Mouse (Mus musculus) embryonic facial prominence, embryonic 14.5 days (tissue): ENCODE measurements around the gene Yod1. TPM values are rescaled to one million over a fixed set of nuclear protein-coding genes. Genes with fewer than 3 reads are reported as not detected.

Experiments
- ATAC-seq: fragments of 200-750 bp; cut with Nextera tagmentation; 2 replicates; pipeline ENCODE4 v1.8.0; 2017; ENCODE audit warnings: low read depth, moderate number of reproducible peaks, moderate TSS enrichment
- DNase-seq: peaks from one replicate; pipeline ENCODE4 v3.0.0-alpha.2; 2015; ENCODE audit warnings: low spot score
- H3K27ac ChIP-seq: fragments of 300-500 bp; sonication (generic); replicated peaks from 2 replicates; pipeline ENCODE4 v1.5.1; 2014; ENCODE audit warnings: low read depth, mild to moderate bottlenecking, low read length, moderate library complexity
- H3K27me3 ChIP-seq: fragments of 300-500 bp; sonication (generic); replicated peaks from 2 replicates; pipeline ENCODE4 v1.6.1; 2014; ENCODE audit warnings: low read length; ENCODE audit not compliant: control insufficient read depth, insufficient read depth
- H3K36me3 ChIP-seq: fragments of 300-500 bp; sonication (generic); 2 replicates; pipeline ENCODE4 v1.6.1; 2014; ENCODE audit warnings: low read length, mixed read lengths; ENCODE audit not compliant: control insufficient read depth, insufficient read depth
- H3K4me1 ChIP-seq: fragments of 300-500 bp; sonication (generic); 2 replicates; pipeline ENCODE4 v1.6.1; 2014; ENCODE audit warnings: antibody characterized with exemption, low read length; ENCODE audit not compliant: control insufficient read depth, insufficient read depth
- H3K4me2 ChIP-seq: fragments of 300-500 bp; sonication (generic); 2 replicates; pipeline ENCODE4 v1.6.1; 2014; ENCODE audit warnings: low read depth, mild to moderate bottlenecking, low read length, moderate library complexity, mixed read lengths
- H3K4me3 ChIP-seq: fragments of 300-500 bp; sonication (generic); 2 replicates; pipeline ENCODE4 v1.5.1; 2014; ENCODE audit warnings: low read depth, mild to moderate bottlenecking, low read length
- H3K9ac ChIP-seq: fragments of 300-500 bp; sonication (generic); 2 replicates; pipeline ENCODE4 v1.6.1; 2014; ENCODE audit warnings: low read depth, mild to moderate bottlenecking, low read length, moderate library complexity, mixed read lengths
- H3K9me3 ChIP-seq: fragments of 300-500 bp; sonication (generic); 2 replicates; pipeline ENCODE4 v1.6.1; 2016; ENCODE audit warnings: low read length; ENCODE audit not compliant: control insufficient read depth
- WGBS: fragments of 180-500 bp; shearing (Covaris S2); extraction: QIAGEN DNeasy Blood & Tissue Kit; methylation state at CpG from one replicate; pipeline ENCODE4 v1.1.7; 2014; 5-methylcytosine and 5-hydroxymethylcytosine counted together
- polyA plus RNA-seq: library from polyadenylated mRNA; unstranded; fragments of >200 nt; fragmentation: Nextera tagmentation; extraction: Ambion mirVana; gene quantifications from 2 replicates; pipeline ENCODE4 v1.2.1, GENCODE M21; 2014

Gene Yod1
- 5.8 and 6.9 TPM in 2 replicates for polyA plus RNA-seq

DNA sequence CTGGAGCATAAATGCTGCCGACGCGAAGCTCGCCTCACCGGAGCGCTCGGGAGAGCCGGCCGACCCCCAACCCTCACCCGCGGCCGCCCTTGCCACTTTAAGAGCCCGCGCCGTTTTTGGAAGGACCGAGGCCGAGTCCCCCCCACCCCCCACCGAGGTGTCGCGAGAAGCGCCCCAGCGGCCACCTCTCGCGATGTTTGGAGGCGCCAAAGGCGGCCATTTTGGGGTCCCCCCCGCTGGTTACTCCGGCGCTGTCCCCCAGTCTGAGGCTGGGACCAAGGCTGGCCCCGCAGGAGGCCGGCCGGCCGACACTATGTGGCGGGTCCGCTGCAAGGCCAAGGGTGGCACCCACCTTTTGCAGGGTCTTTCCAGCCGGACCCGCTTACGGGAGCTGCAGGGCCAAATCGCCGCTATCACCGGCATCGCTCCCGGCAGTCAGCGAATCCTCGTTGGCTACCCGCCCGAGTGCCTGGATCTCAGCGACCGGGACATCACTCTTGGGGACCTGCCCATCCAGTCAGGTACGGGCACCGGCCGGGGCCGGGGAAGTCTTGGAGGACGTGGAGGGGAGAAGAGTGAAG lies at the start of gene Yod1:
Gene Yod1 (plus strand): TSS at position 37 of the 581 bp plus-strand sequence.
- Histone ChIP-seq H3K27me3 (no peaks in the 10 kb centered on the region), H3K27ac (peak within 1 kb of the TSS; percentile 69), H3K9me3 (no peaks in the 10 kb centered on the region), H3K4me1 (peaks cover 8% of the 10 kb centered on the region), H3K4me3 (peak within 1 kb of the TSS; percentile 97), H3K36me3 (peaks cover 6% of the 10 kb centered on the region; the same call in 1 of the 2 replicates), H3K9ac (peak within 1 kb of the TSS; percentile 98), H3K4me2 (peak within 1 kb of the TSS; percentile 98)
- DNase-seq (peak; percentile 94), ATAC-seq (peak; percentile 71)
- WGBS: 0% methylated on average over 49 of the region's 54 CpGs

DNA sequence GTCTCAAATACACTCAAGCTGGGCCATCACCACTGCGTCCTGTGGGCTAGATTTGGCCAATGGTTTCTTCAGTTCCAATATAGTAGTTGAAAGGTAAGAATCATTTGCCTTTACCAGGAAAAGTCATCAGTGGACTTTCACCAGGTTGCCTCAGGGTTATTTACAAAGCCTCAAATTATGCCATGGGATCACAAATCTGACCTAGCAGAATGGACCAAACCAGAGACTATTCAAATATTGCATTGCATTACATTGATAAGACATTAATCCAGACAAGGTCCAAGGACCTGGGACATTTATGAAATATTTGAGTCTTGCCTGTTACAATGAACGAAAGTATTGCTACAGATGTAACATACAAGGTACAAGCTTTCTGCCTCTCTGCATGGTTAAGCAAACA lies 38.6 kb upstream of the Yod1 start:
- Histone ChIP-seq H3K9me3 (no peaks in the 10 kb centered on the region), H3K36me3 (no peaks in the 10 kb centered on the region), H3K27ac (no peak overlapping the region), H3K4me3 (no peak overlapping the region), H3K27me3 (no peaks in the 10 kb centered on the region), H3K4me2 (no peak overlapping the region), H3K9ac (no peak overlapping the region), H3K4me1 (no peaks in the 10 kb centered on the region)
- no peak for ATAC-seq
- DNase-seq: no peak
- WGBS: 85% methylated on average over 2 of the region's 2 CpGs

DNA sequence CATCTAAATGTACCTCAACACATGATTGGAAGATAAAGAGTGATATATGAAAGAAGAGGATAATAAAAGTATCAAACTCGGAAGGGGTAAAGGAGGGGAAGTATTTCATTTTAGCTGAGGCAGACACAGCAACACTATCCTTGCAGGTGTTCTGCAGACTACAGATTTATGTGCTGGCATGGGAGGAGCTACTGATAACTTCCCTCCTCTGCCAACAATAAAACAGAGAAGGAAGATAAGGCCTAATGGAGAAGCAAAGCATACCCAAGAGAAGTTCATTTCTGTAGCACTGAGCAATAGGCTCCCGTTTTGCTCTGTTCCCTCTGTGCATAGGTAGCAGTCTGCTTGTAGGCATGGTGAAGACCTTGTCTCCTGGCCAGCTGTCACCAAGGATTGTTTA lies 36.1 kb upstream of the Yod1 start:
- Histone ChIP-seq H3K4me2 (no peak overlapping the region), H3K9me3 (no peaks in the 10 kb centered on the region), H3K27me3 (no peaks in the 10 kb centered on the region), H3K27ac (no peak overlapping the region), H3K4me3 (no peak overlapping the region), H3K9ac (no peak overlapping the region), H3K36me3 (no peaks in the 10 kb centered on the region), H3K4me1 (no peaks in the 10 kb centered on the region)
- 87% methylated on average over 2 of the region's 2 CpGs for WGBS
- DNase-seq (no peak), ATAC-seq (no peak)

DNA sequence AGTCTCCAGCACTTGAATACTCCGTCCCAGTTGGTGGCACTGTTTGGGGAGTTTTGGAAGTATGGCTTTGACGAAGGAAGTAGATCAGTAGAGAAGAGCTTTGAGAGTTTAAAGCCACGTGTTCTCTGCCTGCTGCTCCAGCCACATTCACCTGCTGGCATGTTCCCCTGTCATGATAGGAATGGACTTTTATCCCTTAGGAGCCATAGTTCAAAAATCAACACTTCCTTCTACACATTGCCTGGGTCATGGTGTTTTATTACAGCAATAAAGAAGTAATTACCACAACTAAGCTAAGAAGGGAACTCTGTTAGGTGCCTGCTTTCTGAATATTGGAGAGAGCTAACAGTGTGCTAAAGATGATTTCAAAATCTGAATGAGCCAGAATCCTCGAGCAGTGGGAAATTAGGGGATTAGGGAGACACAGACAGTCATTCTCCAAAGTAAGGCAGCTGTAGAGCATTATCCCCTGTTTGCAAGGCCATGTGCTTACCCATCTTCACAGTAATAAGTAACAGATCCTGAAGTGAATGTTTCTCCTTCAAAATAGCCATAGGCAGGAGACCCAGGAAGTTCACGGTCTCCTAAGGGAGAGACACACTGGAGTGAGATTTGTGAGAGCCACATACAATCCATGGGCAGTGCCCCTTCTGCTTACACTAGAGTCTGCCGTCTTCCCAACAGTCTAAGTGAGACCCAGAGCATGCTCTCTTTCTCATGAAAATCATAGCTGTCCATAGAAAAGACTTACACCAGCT lies 35.3 kb upstream of the Yod1 start:
- 66% methylated on average over 6 of the region's 6 CpGs for WGBS
- H3K36me3 ChIP-seq: no peaks in the 10 kb centered on the region
- no peak overlapping the region for H3K27ac ChIP-seq
- DNase-seq (no peak), ATAC-seq (no peak)
- no peak overlapping the region for H3K4me3 ChIP-seq
- H3K4me2 ChIP-seq: no peak overlapping the region
- no peaks in the 10 kb centered on the region for H3K27me3 ChIP-seq
- no peaks in the 10 kb centered on the region for H3K9me3 ChIP-seq
- H3K4me1 ChIP-seq: no peaks in the 10 kb centered on the region
- no peak overlapping the region for H3K9ac ChIP-seq

DNA sequence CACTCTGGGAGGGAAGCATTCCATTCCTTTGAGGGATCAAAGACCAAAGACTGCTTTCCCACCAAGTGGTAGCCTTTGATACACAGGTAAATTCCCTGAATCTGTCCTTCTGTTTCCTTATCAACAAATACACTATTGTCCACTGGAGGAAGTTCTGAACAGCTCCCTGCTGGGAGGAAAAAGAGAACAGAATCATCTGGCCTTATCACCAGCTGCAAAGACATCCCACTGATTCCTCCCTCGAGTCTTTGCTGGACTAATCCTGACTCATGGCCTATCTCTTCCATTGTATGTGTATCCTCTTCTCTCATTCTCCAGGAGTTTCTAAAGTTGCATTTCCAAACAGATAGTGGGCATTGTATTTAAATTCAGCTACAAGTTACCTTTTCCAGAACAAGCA lies 33.2 kb upstream of the Yod1 start:
- H3K36me3 ChIP-seq: no peaks in the 10 kb centered on the region
- H3K27ac ChIP-seq: no peak overlapping the region
- H3K4me3 ChIP-seq: no peak overlapping the region
- no peak overlapping the region for H3K9ac ChIP-seq
- no peaks in the 10 kb centered on the region for H3K9me3 ChIP-seq
- H3K4me1 ChIP-seq: no peaks in the 10 kb centered on the region
- 38% methylated on average over 1 of the region's 1 CpGs for WGBS
- DNase-seq: no peak
- no peaks in the 10 kb centered on the region for H3K27me3 ChIP-seq
- no peak for ATAC-seq
- H3K4me2 ChIP-seq: no peak overlapping the region

DNA sequence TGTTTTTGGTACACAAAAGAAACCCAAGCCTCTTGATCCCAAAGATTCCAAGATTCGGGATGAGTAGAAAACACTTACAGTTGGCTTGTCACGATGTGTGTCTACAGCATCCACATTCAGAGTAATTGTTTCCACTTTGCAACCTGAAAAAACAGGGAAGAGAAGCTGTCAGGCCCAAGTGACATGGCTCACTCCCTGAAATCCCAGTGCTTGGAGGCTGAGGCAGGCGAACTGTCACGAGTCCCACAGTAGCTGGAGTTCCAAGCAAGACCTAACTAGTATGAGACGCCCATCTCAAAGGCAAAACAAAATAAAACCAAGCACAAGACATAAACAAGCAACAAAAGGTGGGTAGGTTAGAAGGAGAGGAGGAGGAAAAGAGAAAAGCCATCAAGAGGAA lies 18.5 kb upstream of the Yod1 start:
- Histone ChIP-seq H3K4me3 (no peak overlapping the region), H3K27me3 (no peaks in the 10 kb centered on the region), H3K4me2 (no peak overlapping the region), H3K36me3 (peaks cover 69% of the 10 kb centered on the region), H3K27ac (no peak overlapping the region), H3K4me1 (no peaks in the 10 kb centered on the region), H3K9ac (no peak overlapping the region), H3K9me3 (no peaks in the 10 kb centered on the region)
- DNase-seq (no peak), ATAC-seq (no peak)
- 87% methylated on average over 5 of the region's 5 CpGs for WGBS

DNA sequence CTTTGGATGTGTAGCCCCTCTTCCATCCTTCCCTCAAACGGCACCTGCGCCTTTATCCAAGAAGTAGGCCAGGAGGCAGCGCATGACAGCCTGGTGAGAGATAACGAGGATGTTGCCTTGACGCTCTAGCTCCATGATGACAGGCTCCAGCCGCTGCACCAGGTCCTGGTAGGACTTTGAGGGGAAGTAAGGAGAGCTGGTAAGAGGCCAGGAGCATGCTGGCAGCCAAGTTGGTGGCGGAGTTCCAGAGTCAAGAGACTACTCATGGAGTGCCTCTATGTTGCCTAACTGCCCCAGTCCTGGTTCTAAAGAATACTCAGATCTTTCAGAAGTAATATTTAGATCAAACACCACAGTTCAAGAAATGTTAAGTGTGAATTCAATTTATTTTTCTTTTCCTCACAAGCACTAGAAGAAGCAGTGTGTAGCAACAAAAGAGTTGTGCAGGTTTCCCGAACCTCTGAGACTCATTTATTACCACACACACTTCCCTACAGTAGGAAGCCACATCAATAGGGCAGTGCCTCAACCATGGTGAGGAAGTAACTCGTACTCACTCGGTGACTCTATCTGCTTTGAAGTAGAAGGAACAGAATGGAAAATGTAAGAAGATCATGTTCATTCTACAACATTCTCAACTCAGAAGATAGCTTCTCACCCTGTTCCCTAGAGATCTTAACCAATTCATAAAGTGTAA lies 17.0 kb upstream of the Yod1 start:
- DNase-seq (no peak), ATAC-seq (no peak)
- Histone ChIP-seq H3K4me3 (no peak overlapping the region), H3K4me1 (no peaks in the 10 kb centered on the region), H3K27me3 (no peaks in the 10 kb centered on the region), H3K4me2 (no peak overlapping the region), H3K9ac (no peak overlapping the region), H3K36me3 (peaks cover 71% of the 10 kb centered on the region), H3K9me3 (no peaks in the 10 kb centered on the region), H3K27ac (no peak overlapping the region)
- 94% methylated on average over 10 of the region's 10 CpGs for WGBS

DNA sequence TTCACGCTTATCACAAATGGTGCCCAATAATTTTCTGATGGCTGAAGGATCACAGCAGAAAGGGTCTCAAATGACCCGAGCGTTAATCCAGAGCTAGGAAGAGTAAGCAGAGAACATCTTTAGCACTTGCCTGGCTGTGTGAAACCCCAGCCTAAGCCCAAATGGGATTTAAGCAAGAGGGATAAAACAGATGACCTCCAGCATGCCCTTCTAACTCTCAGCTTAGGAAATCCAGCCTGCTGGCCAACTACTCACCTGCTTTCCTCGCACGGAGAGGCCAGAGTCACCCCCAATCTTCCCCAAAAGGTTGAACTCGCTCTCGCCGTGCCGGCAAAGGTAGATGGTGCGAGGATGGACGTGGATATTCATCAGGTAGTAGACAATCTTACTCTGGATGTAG lies 15.2 kb upstream of the Yod1 start:
- no peak for ATAC-seq
- WGBS: 92% methylated on average over 11 of the region's 11 CpGs
- H3K36me3 ChIP-seq: peaks cover 80% of the 10 kb centered on the region

More for the DNA sequence above, 15.2 kb upstream of the Yod1 start:
- Histone ChIP-seq H3K27me3 (no peaks in the 10 kb centered on the region), H3K9me3 (no peaks in the 10 kb centered on the region), H3K9ac (no peak overlapping the region), H3K4me2 (no peak overlapping the region), H3K4me1 (no peaks in the 10 kb centered on the region), H3K4me3 (no peak overlapping the region), H3K27ac (no peak overlapping the region)
- no peak for DNase-seq
